Comparison of ENCODE assay signal across 24 mouse cellular contexts in the genomic region with DNA sequence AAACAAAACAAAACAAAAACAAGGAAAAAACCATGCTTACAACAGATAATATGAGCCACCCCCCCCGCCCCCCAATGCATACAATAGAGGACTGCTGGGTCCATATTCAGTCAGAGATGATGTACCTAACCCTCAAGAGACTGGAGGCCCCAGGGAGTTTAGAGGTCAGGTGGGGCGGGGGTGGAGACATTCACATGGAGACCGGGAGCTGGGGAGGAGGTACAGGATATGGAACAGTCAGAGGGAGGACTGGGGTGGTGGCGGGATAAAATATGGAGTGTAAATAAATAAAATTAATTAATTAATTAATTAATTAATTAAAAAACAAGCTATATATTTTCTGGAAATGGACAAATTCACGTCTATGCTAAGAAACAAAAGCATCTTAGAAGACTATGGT.
DNase-seq lines count a peak whose midpoint lies in the region; ATAC-seq and TF ChIP-seq lines count a peak whose summit lies in the region.
"Had no signal": no experiment of that assay in that cellular context is flagged by ENCODE, and none has a peak within 500 bp of the region (broad histone marks: within the 10 kb centered on the region; RNA-seq: fewer than 3 reads in every experiment).

No protein-coding gene starts in this region.

- no peaks in the 10 kb centered on the region for H3K9me3 ChIP-seq in hindbrain, embryonic 11.5 days (ENCODE audit: control insufficient read depth, low read length)
- no peaks in the 10 kb centered on the region for H3K9me3 ChIP-seq in hindbrain, postnatal 0 days (ENCODE audit: low read length)
- no peaks in the 10 kb centered on the region for H3K9me3 ChIP-seq in limb, embryonic 13.5 days
- no peaks in the 10 kb centered on the region for H3K9me3 ChIP-seq in limb, embryonic 10.5 days (replicated peaks)
- H3K9me3 ChIP-seq in midbrain, embryonic 12.5 days, result no peaks in the 10 kb centered on the region
- H3K9me3 ChIP-seq in midbrain, embryonic 15.5 days, result no peaks in the 10 kb centered on the region
- no peaks in the 10 kb centered on the region for H3K9me3 ChIP-seq in neural tube, embryonic 11.5 days (ENCODE audit: control insufficient read depth, low read length)
- H3K9me3 ChIP-seq: embryonic facial prominence, embryonic 13.5 days; embryonic facial prominence, embryonic 15.5 days; forebrain, embryonic 10.5 days; forebrain, embryonic 12.5 days; forebrain, embryonic 15.5 days had no signal

- H3K4me3 ChIP-seq in hindbrain, embryonic 11.5 days (ENCODE audit: low read depth, low read length), result no peak overlapping the region
- H3K4me3 ChIP-seq in hindbrain, postnatal 0 days (ENCODE audit: low read length), result no peak overlapping the region
- H3K4me3 ChIP-seq in limb, embryonic 13.5 days, result no peak overlapping the region
- no peak overlapping the region for H3K4me3 ChIP-seq in limb, embryonic 10.5 days
- H3K4me3 ChIP-seq in midbrain, embryonic 12.5 days, result no peak overlapping the region
- H3K4me3 ChIP-seq in midbrain, embryonic 15.5 days, result no peak overlapping the region
- H3K4me3 ChIP-seq in neural tube, embryonic 11.5 days (ENCODE audit: low read depth, low read length), result no peak overlapping the region
- H3K4me3 ChIP-seq: embryonic facial prominence, embryonic 13.5 days; embryonic facial prominence, embryonic 15.5 days; erythroblast, embryonic 14.5 days; forebrain, embryonic 10.5 days; forebrain, embryonic 12.5 days; forebrain, embryonic 15.5 days had no signal

- no peak overlapping the region for H3K27ac ChIP-seq in hindbrain, embryonic 11.5 days (ENCODE audit: low read depth, low read length)
- H3K27ac ChIP-seq in hindbrain, postnatal 0 days, result no peak overlapping the region
- no peak overlapping the region for H3K27ac ChIP-seq in limb, embryonic 13.5 days
- H3K27ac ChIP-seq in limb, embryonic 10.5 days, result no peak overlapping the region
- H3K27ac ChIP-seq in midbrain, embryonic 12.5 days (replicated peaks), result no peak overlapping the region
- H3K27ac ChIP-seq in midbrain, embryonic 15.5 days, result no peak overlapping the region
- H3K27ac ChIP-seq in neural tube, embryonic 11.5 days (ENCODE audit: low read depth, low read length), result no peak overlapping the region
- H3K27ac ChIP-seq: embryonic facial prominence, embryonic 13.5 days; embryonic facial prominence, embryonic 15.5 days; forebrain, embryonic 10.5 days; forebrain, embryonic 12.5 days; forebrain, embryonic 15.5 days had no signal

- ATAC-seq in hindbrain, embryonic 11.5 days (ENCODE audit: low FRiP score), result peak; percentile 46; the same call in 1 of the 2 replicates
- ATAC-seq in hindbrain, postnatal 0 days, result no peak
- peak; percentile 44; the same call in 1 of the 2 replicates for ATAC-seq in limb, embryonic 13.5 days (ENCODE audit: low FRiP score, low read depth)
- ATAC-seq in midbrain, embryonic 12.5 days (ENCODE audit: low FRiP score, low read depth), result peak; percentile 58
- no peak for ATAC-seq in midbrain, embryonic 15.5 days (replicated peaks)
- ATAC-seq in neural tube, embryonic 11.5 days (ENCODE audit: insufficient read depth, low FRiP score, low TSS enrichment), result peak; percentile 45; the same call in 1 of the 2 replicates
- ATAC-seq: forebrain, embryonic 15.5 days had no signal

- no peak overlapping the region for H3K4me2 ChIP-seq in hindbrain, embryonic 11.5 days (replicated peaks; ENCODE audit: low read depth, low read length)
- H3K4me2 ChIP-seq in hindbrain, postnatal 0 days (ENCODE audit: low read depth, low read length), result no peak overlapping the region
- no peak overlapping the region for H3K4me2 ChIP-seq in limb, embryonic 13.5 days (replicated peaks)
- H3K4me2 ChIP-seq in midbrain, embryonic 12.5 days (replicated peaks), result no peak overlapping the region
- H3K4me2 ChIP-seq in midbrain, embryonic 15.5 days, result no peak overlapping the region
- no peak overlapping the region for H3K4me2 ChIP-seq in neural tube, embryonic 11.5 days (ENCODE audit: low read depth)
- H3K4me2 ChIP-seq: embryonic facial prominence, embryonic 13.5 days; embryonic facial prominence, embryonic 15.5 days; forebrain, embryonic 12.5 days; forebrain, embryonic 15.5 days had no signal

- DNase-seq in hindbrain, embryonic 11.5 days (ENCODE audit: low spot score), result no peak
- DNase-seq in hindbrain, postnatal 0 days (ENCODE audit: low spot score), result no peak
- no peak for DNase-seq in limb, embryonic 10.5 days (ENCODE audit: low spot score)
- DNase-seq in neural tube, embryonic 11.5 days (ENCODE audit: low spot score), result no peak
- DNase-seq in neural tube, embryonic 10.5 days (ENCODE audit: extremely low spot score, low spot score), result no peak
- DNase-seq: adrenal gland, adult 2 months; adrenal gland, postnatal 10 days; adrenal gland, postnatal 25 days; cerebellum, adult 11 months; cerebellum, adult 18-20 months; cerebellum, adult 8-10 months; cerebellum, adult 9-11 months; cerebellum, postnatal 14 days; cerebellum, postnatal 36 days; embryo, embryonic 11 days had no signal

- H3K36me3 ChIP-seq in hindbrain, embryonic 11.5 days (ENCODE audit: control insufficient read depth, insufficient read depth, low read length), result no peaks in the 10 kb centered on the region
- H3K36me3 ChIP-seq in hindbrain, postnatal 0 days (ENCODE audit: insufficient read depth, low read length), result no peaks in the 10 kb centered on the region
- H3K36me3 ChIP-seq in limb, embryonic 13.5 days, result peaks cover 31% of the 10 kb centered on the region
- H3K36me3 ChIP-seq in limb, embryonic 10.5 days, result peaks cover 5% of the 10 kb centered on the region; the same call in 1 of the 2 replicates
- H3K36me3 ChIP-seq in midbrain, embryonic 12.5 days, result no peaks in the 10 kb centered on the region
- H3K36me3 ChIP-seq in midbrain, embryonic 15.5 days (replicated peaks), result no peaks in the 10 kb centered on the region
- H3K36me3 ChIP-seq in neural tube, embryonic 11.5 days (ENCODE audit: control insufficient read depth, insufficient read depth, low read length), result no peaks in the 10 kb centered on the region
- H3K36me3 ChIP-seq: forebrain, embryonic 12.5 days; forebrain, embryonic 15.5 days had no signal

- 81% methylated on average over 5 of the region's 5 CpGs for WGBS in hindbrain, embryonic 11.5 days
- 88% methylated on average over 5 of the region's 5 CpGs for WGBS in hindbrain, postnatal 0 days
- 84% methylated on average over 5 of the region's 5 CpGs for WGBS in limb, embryonic 13.5 days
- 82% methylated on average over 5 of the region's 5 CpGs for WGBS in limb, embryonic 10.5 days
- 88% methylated on average over 5 of the region's 5 CpGs for WGBS in midbrain, embryonic 12.5 days
- 86% methylated on average over 5 of the region's 5 CpGs for WGBS in midbrain, embryonic 15.5 days
- WGBS in neural tube, embryonic 11.5 days, result 89% methylated on average over 5 of the region's 5 CpGs

- no peak overlapping the region for H3K9ac ChIP-seq in hindbrain, embryonic 11.5 days (ENCODE audit: low read depth, low read length)
- H3K9ac ChIP-seq in hindbrain, postnatal 0 days (replicated peaks; ENCODE audit: low read length), result no peak overlapping the region
- no peak overlapping the region for H3K9ac ChIP-seq in limb, embryonic 13.5 days
- H3K9ac ChIP-seq in midbrain, embryonic 12.5 days (replicated peaks), result no peak overlapping the region
- no peak overlapping the region for H3K9ac ChIP-seq in midbrain, embryonic 15.5 days
- H3K9ac ChIP-seq in neural tube, embryonic 11.5 days (ENCODE audit: low read length), result no peak overlapping the region
- H3K9ac ChIP-seq: embryonic facial prominence, embryonic 13.5 days; embryonic facial prominence, embryonic 15.5 days; forebrain, embryonic 12.5 days; forebrain, embryonic 15.5 days had no signal

- TF ChIP-seq CTCF in hindbrain, postnatal 0 days (IDR thresholded peaks at IDR 0.05; ENCODE audit: low read depth), result no peak

- no peaks in the 10 kb centered on the region for H3K4me1 ChIP-seq in hindbrain, embryonic 11.5 days (replicated peaks; ENCODE audit: control insufficient read depth, insufficient read depth, low read length)
- H3K4me1 ChIP-seq in hindbrain, postnatal 0 days (ENCODE audit: insufficient read depth, low read length), result no peaks in the 10 kb centered on the region
- no peaks in the 10 kb centered on the region for H3K4me1 ChIP-seq in limb, embryonic 13.5 days
- no peaks in the 10 kb centered on the region for H3K4me1 ChIP-seq in limb, embryonic 10.5 days
- H3K4me1 ChIP-seq in midbrain, embryonic 12.5 days, result no peaks in the 10 kb centered on the region
- no peaks in the 10 kb centered on the region for H3K4me1 ChIP-seq in midbrain, embryonic 15.5 days
- no peaks in the 10 kb centered on the region for H3K4me1 ChIP-seq in neural tube, embryonic 11.5 days (ENCODE audit: control insufficient read depth, insufficient read depth, low read length)
- H3K4me1 ChIP-seq: embryonic facial prominence, embryonic 13.5 days; embryonic facial prominence, embryonic 15.5 days; forebrain, embryonic 10.5 days; forebrain, embryonic 12.5 days; forebrain, embryonic 15.5 days had no signal

- no peaks in the 10 kb centered on the region for H3K27me3 ChIP-seq in hindbrain, embryonic 11.5 days (ENCODE audit: control insufficient read depth, insufficient read depth, low read length)
- no peaks in the 10 kb centered on the region for H3K27me3 ChIP-seq in hindbrain, postnatal 0 days (ENCODE audit: insufficient read depth, low read length)
- no peaks in the 10 kb centered on the region for H3K27me3 ChIP-seq in limb, embryonic 13.5 days
- no peaks in the 10 kb centered on the region for H3K27me3 ChIP-seq in limb, embryonic 10.5 days (ENCODE audit: low read depth, poor library complexity, severe bottlenecking)
- H3K27me3 ChIP-seq in midbrain, embryonic 12.5 days, result no peaks in the 10 kb centered on the region
- H3K27me3 ChIP-seq in midbrain, embryonic 15.5 days (replicated peaks), result no peaks in the 10 kb centered on the region
- H3K27me3 ChIP-seq in neural tube, embryonic 11.5 days (ENCODE audit: control insufficient read depth, insufficient read depth, low read length), result no peaks in the 10 kb centered on the region
- H3K27me3 ChIP-seq: embryonic facial prominence, embryonic 13.5 days; embryonic facial prominence, embryonic 15.5 days; forebrain, embryonic 12.5 days; forebrain, embryonic 15.5 days had no signal

Comparison
In these comparisons a context has a peak if more than half of its experiments do, and no peak if none do; other contexts are left out.
1. ATAC-seq: peak in hindbrain, embryonic 11.5 days (single experiment), limb, embryonic 13.5 days (single experiment), midbrain, embryonic 12.5 days (single experiment) and neural tube, embryonic 11.5 days (single experiment); none in hindbrain, postnatal 0 days (single experiment) and midbrain, embryonic 15.5 days (single experiment).